Mouse (Mus musculus) 3T3-L1 (cell line): ENCODE measurements at regions not wholly inside any gene's neighbourhood (a gene's known extent, or its start where the extent isn't known, plus 50 kb on each side); places are given as distances from the start of the nearest gene placed in this dataset.

Source experiments
- DNase-seq: peaks from one replicate; pipeline ENCODE4 v3.0.0-alpha.2; 2015; ENCODE audit warnings: low read depth, low spot score

GRCm38 (mm10) chr16:9339456-9339855, 509.6 kb downstream of the 1810013L24Rik start:
- no peak for DNase-seq

GRCm38 (mm10) chr16:9341245-9341644, 511.3 kb downstream of the 1810013L24Rik start:
- no peak for DNase-seq

DNA sequence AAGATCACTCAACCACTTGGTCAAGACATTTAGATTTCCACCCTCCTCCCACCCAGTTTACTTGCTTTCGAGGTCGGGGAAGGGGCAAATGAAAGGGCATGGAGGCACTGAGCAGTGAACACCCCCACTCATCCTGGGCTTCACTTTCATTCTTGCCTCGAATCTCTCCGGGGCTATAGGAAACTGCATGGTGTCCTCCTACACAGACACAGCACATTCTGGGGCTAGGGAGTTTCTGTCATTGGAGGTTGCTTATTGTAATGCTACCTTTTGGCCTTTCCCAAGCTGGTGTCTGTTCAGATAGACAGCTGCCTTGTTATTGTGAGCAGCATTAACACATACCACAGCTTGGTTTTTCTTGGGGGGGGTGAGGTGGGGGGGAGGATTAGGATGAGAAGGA, 523.9 kb downstream of the 1810013L24Rik start:
- DNase-seq: no peak

DNA sequence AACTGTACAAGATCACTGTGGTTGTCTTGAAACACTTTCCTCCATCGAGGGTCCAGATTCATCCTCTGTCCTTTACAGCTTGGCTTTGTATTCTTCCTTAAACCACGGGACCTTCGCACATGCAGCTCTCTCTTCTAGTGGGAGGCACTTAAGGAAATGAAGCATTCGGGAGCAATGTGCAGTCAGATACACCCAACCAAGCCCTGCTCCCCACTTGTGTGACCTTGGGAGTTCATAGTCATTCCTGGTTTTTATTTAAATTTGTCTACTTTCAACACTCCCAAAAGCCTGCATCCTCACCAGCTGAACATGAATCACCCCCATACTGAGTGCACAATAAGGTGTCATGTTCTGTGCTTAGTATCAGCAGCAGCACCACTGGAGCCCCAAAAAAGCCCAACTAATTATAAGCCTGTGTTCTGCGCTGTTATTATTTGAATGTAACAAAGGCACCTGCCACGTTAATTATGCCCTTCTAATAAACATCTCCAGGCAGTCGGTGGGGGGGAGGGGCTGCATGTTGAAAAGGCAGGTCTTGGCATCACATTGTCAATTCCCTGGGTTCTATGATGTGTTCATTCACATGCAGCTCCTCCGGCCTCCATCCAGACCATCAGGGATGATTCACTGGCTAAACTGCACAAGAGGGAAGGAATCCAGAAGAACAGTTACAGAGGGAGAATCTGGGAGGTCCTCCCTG, 524.6 kb downstream of the 1810013L24Rik start:
- no peak for DNase-seq

DNA sequence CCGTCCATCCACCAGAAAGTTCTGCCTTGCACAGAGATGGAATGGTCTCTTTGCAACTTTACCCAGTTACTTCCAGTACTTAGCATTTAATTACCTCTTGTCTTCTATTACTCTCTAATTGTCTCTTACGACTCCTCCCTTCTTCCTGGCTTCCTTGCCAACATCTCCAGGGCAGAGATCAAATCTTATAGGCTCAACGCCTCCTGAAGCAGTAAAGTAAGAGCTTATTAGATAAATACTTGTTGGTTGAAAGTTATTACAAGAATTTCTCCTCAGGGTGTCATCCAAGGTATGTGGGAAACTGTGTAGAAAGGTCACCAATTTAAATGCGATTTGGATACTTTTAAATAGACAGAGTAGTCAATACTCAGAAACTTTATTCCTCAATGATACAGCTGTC, 528.8 kb downstream of the 1810013L24Rik start:
- DNase-seq: no peak

DNA sequence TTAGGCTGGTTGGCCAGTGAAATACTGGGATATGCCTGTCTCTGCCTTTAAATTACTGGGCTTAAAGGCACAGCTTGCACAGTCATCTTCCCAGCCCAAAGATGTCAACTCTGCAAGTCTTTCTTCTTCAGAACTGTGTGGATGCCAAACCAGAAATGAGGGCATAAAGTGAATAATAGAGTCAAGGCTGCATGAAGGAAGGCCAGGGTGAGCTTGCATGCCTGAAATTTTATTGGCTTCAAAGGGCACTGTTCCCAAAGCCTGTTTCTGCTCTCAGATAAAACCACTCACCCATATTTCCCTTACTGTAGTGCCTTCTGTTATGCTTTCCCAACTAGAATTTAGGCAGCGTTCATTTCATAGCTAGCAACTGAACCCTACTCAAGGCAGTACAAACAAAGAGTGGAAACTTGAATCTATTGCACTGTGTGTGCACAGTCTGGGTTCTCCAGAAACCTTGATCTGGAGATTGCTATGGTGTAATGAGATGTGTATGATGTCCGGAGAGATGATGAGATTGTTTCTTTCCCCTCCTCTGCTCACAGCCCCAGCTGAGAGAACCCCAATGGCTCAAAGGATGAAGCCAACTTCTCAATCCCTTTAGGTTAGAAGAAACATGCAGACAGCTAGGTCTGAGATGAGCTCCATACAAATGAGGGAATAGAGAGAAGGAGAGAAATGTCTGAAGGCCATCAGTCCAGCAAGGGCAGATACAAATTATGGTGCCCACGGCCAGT, 529.7 kb downstream of the 1810013L24Rik start:
- DNase-seq: no peak

DNA sequence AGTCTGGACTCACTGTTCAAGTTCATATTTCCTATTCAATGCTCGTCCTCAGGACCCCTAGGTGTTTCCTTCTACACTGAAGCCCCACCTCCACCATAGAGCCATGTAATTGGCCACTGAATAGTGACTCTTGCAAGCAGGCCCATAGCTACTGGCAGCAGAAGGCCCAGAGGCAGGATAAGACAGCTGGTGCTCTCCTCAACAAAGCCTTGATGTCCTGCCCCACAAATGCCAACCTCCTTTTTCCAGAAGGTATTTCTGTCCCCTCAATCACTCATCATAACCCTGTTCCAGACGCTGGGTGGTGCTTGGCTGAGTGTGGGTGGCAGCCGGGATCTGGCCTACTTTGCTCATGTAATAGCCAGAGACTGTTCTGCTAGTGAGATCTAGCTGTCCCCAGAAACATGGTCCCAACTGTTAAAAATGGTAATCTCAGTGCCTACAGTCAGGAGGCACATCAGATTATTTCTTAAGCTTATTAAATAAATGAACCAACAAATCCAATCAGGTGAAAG, 530.9 kb downstream of the 1810013L24Rik start:
- DNase-seq: no peak

DNA sequence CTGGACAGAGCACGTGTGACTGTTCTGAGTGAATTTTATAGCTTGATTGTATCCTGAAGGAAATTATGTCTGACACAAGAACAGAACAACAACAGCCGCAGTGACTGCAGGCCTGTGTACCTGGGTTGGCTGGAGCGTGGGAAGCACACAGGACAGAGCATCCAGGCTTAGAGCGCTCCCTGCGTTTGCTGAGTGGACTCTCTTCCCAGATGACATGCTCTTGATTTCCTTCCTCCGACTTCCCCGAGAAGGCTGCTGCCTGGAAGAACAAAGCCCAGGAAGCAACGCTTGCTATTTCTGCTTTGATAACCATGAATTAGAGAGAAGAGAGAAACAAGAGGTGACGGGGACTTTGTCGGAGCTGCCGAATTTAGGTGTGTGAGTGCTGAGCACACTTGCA, 532.2 kb downstream of the 1810013L24Rik start:
- DNase-seq: no peak

- DNase-seq: peak; percentile 2
Measured at GRCm38 (mm10) chr16:9364105-9364504, 534.2 kb downstream of the 1810013L24Rik start.

- DNase-seq: no peak
Measured at GRCm38 (mm10) chr16:9390986-9391385, 561.1 kb downstream of the 1810013L24Rik start.

DNA sequence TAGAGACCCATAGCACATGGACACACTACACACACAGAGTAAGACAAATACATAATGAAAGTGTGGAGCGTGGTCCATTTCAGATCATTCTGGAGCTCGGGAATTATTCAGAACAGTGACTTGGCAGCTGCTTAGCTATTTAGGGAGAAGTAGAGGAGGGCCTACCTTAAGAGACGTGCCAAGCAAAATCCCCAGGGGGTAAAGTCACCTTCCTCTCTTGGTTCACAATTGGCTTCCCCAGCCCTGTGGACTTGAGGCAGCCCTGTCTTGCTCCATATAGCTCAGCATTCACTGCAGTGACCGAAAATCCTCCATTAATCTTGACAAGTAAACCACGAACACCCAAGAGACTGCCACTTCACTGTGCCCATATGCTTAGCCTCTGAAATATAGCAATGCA, 574.8 kb downstream of the 1810013L24Rik start:
- DNase-seq: no peak

- no peak for DNase-seq
Measured at GRCm38 (mm10) chr16:9408196-9408595, 578.3 kb downstream of the 1810013L24Rik start.

DNA sequence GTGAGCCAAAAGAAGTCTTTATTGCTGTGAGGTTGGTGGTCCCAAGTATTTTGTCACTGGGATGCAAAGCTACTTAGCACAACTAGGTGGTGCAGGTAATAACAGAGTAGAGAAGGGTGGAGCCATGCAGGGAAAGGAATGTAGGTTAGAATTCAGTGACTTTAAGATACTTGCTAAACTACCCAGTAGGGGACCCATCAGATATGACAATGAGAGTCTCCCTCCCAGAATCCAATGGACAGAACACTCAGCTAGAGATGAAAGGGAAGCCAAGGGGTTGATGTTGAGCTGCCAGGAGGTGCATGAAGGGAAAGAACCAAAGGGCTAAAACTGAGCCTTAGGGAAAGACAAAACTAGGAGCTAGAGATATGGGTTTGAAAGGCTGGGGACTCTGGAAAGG, 564.9 kb downstream of the Grin2a start:
- DNase-seq: no peak

DNA sequence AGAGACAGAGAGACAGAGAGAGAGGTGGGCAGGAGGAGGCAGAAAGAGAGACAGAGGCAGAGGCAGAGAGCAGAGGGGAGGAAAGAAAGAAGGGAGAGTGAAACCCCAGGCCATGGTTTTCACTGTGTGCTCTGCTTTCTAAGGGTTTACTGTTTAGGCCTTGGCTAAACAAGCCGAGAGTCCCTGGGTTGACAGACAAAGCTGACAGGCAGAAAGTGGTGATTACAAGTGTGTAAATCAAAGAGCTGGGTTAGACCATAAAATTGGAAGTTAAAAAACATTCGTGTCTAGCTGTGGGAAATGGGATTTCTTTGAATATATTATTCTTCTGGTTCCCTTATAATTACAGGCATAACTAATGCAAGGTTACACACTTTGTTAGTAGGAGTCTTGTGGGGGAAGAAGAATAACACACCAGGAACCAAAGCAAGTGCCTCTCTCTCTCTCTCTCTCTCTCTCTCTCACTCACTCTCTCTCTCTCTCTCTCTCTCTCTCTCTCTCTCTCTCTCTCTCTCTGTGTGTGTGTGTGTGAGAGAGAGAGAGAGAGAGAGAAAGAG, 556.0 kb downstream of the Grin2a start:
- no peak for DNase-seq

DNA sequence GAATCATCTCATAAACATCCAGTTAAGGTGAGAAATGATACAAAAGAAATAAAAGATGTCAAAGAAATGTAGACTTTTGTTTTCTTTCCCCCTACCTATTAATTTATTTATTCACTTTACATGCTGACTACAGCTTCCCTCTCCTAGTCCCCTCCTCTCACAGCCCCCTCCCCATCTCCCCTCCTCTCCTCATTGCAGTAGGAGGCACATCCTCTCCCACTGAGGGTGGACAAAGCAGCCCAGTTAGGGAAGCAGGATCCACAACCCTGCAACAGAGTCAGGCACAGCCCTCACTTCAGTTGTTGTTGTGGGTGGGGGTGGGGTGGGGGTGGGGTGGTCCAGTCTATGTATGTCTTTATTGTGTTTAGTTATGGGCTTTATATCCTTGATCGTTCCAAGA, 555.5 kb downstream of the Grin2a start:
- no peak for DNase-seq

DNA sequence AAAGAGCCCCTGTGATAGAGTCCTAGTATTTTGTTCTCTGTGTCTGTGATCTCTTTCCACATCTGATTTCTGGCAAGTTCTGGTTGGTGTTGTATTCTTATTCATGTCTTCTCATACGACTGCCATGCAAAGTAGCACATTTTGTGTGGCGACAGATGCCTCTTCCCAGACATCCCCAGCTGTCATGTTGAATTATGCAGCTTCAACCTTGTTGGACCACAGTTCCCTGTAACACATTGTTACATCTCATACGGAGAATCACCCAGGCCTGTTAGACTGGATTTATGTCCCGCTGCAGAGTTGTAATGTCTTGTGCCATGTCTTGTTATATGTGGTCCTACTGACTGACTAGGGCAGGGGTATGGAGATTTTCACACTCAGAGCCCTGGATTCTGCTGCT, 543.3 kb downstream of the Grin2a start:
- DNase-seq: no peak

DNA sequence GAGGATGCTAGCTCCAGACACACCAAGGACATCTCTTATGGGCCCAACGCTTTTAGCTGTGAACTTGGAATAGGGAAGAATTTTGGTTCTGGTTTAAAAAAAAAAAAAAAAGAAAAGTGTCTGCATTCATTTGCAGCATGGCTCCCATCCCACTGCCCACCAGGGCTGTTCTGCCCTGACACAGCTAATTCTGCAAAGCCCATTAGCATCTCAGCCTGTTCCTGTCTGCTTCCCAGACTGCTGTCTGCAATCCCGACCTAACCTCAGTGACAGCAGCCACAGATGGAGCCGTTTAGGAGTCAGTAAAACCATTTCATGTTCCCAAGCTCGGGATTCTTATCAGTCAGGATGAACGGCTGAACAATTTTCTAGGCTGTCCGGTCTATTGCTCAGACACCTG, 537.8 kb downstream of the Grin2a start:
- DNase-seq: no peak

DNA sequence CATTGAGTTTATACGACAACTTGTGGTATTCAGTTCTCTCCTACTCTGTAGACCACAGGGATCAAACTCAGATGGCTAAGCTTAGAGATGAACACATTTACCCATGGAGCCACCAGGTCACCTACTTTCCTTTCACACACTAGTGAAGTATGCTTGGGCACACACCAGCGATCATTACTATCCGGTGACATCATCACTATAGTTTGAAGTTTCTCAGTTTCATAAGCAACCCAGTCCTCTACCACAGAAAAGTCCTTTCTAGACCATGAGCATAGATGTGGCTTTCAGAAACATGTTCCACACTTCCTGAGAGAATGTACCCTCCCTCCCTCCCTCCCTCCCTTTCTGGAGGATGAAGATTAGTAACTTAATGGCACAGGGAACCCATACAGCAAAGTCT, 532.9 kb downstream of the Grin2a start:
- no peak for DNase-seq

DNA sequence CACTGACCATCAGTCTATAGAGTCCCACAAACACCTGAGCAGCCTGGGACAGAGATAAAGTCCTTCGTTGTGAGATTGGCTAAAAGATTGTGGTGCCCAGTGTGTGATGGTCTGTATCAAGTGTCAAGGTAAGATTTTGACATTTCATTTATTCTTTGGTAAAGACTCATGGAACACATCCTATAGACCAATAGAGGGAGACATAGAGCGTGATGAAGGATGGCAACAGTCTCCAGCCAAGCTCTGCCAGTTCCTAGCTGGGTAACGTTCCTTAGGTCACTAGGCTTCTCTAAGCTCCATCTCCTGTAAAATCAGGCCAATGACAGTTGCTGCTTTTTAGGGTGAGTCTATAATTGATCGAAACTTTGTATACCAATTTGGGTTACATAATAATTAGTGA, 526.0 kb downstream of the Grin2a start:
- DNase-seq: peak; percentile 6

- no peak for DNase-seq
Measured at GRCm38 (mm10) chr16:9485291-9485690, 510.1 kb downstream of the Grin2a start.

- DNase-seq: no peak
Measured at GRCm38 (mm10) chr16:9498301-9498700, 497.1 kb downstream of the Grin2a start.

DNA sequence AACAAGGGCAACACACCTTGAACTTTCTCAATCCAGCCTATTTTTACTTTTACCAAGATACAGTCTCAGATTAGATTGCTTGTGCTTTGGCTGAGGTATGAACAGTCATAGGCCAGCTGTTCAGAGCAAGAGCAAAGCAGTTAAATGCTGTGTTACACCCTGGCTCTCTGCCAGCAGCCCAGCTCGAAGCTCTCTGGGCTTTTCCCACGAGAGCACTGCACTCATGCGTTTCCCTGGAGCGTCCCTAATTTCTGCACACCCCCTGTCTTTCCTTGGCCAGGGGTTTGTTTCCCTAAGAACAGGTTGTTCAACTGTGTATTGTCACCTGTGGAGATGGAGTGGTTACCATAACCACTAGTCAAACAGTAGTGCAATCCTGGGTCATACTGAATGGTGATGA, 493.6 kb downstream of the Grin2a start:
- DNase-seq: no peak

DNA sequence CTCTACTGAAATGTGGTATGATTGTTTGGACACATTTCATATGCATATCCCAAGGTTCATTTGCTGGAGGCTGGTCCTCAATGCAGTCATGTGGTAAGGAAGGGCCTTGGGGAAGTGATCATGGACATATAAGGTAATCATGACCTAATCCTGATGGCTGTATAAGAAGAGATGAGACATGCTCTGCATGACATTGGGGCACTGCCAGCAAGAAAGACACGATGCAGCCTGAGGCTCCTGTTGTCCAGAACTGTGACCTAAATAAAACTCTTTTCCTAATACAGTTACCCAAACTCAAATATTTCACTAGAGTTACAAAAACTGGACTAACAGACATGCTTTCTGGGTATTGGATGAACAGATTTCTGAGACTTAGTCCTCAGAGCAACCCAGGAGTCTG, 485.7 kb downstream of the Grin2a start:
- no peak for DNase-seq
